Mouse (Mus musculus) forebrain, embryonic 14.5 days (tissue): ENCODE results near the gene Slc15a4. TPM values are rescaled to one million over a fixed set of nuclear protein-coding genes. Genes with fewer than 3 reads are reported as not detected.

Experiments
- ATAC-seq: fragments of 200-750 bp; cut with Nextera tagmentation; 2 replicates; pipeline ENCODE4 v1.8.0; 2017; ENCODE audit warnings: mild to moderate bottlenecking, moderate library complexity
- DNase-seq: peaks from one replicate; pipeline ENCODE4 v3.0.0-alpha.2; 2015; ENCODE audit warnings: low spot score
- H3K27ac ChIP-seq: fragments of 300-500 bp; sonication (generic); 2 replicates; pipeline ENCODE4 v1.5.1; 2014; ENCODE audit warnings: low read depth, mild to moderate bottlenecking, control low read depth, low read length, moderate library complexity
- H3K27me3 ChIP-seq: fragments of 300-500 bp; sonication (generic); replicated peaks from 2 replicates; pipeline ENCODE4 v1.6.1; 2014; ENCODE audit warnings: low read length, control low read depth, mixed read lengths; ENCODE audit not compliant: control insufficient read depth, insufficient read depth
- H3K36me3 ChIP-seq: fragments of 300-500 bp; sonication (generic); 2 replicates; pipeline ENCODE4 v1.6.1; 2014; ENCODE audit warnings: low read length, control low read depth; ENCODE audit not compliant: control insufficient read depth, insufficient read depth
- H3K4me1 ChIP-seq: fragments of 300-500 bp; sonication (generic); 2 replicates; pipeline ENCODE4 v1.6.1; 2014; ENCODE audit warnings: antibody characterized with exemption, low read length, control low read depth; ENCODE audit not compliant: control insufficient read depth, insufficient read depth
- H3K4me2 ChIP-seq: fragments of 300-500 bp; sonication (generic); 2 replicates; pipeline ENCODE4 v1.6.1; 2014; ENCODE audit warnings: mild to moderate bottlenecking, control low read depth, low read length
- H3K4me3 ChIP-seq: fragments of 300-500 bp; sonication (generic); 2 replicates; pipeline ENCODE4 v1.5.1; 2014; ENCODE audit warnings: low read depth, low read length, control low read depth
- H3K9ac ChIP-seq: fragments of 300-500 bp; sonication (generic); 2 replicates; pipeline ENCODE4 v1.6.1; 2014; ENCODE audit warnings: mild to moderate bottlenecking, low read length, control low read depth, moderate library complexity
- H3K9me3 ChIP-seq: fragments of 300-500 bp; sonication (generic); replicated peaks from 2 replicates; pipeline ENCODE4 v1.6.1; 2016; ENCODE audit warnings: low read length, control low read depth, mixed read lengths; ENCODE audit not compliant: control insufficient read depth
- WGBS: fragments of 180-500 bp; shearing (Covaris S2); extraction: QIAGEN DNeasy Blood & Tissue Kit; methylation state at CpG from one replicate; pipeline ENCODE4 v1.1.7; 2014; 5-methylcytosine and 5-hydroxymethylcytosine counted together
- polyA plus RNA-seq: library from polyadenylated mRNA; unstranded; fragments of >200 nt; fragmentation: Nextera tagmentation; extraction: Ambion mirVana; gene quantifications from 2 replicates; pipeline ENCODE4 v1.2.1, GENCODE M21; 2014

Gene Slc15a4
- polyA plus RNA-seq, 1 experiment from 2014 or later = 18.2 TPM

- no peaks in the 10 kb centered on the region for H3K27me3 ChIP-seq
- no peaks in the 10 kb centered on the region for H3K36me3 ChIP-seq
- peak overlapping the region; percentile 85 for H3K9ac ChIP-seq
- H3K4me3 ChIP-seq = peak overlapping the region; percentile 60
- 24% methylated on average over 5 of the region's 5 CpGs for WGBS
- ATAC-seq = peak; percentile 26; the same call in 1 of the 2 replicates
- DNase-seq = no peak
- H3K4me2 ChIP-seq = peak overlapping the region; percentile 96
- H3K9me3 ChIP-seq = no peaks in the 10 kb centered on the region
- 0 out of 2 replicates have a peak, but pooled peaks cover 2% of the 10 kb centered on the region for H3K4me1 ChIP-seq
- no peak overlapping the region for H3K27ac ChIP-seq
These were observed 1.0 kb downstream of the Slc15a4 start for GRCm38 (mm10) chr5:127631671-127632070.

DNA sequence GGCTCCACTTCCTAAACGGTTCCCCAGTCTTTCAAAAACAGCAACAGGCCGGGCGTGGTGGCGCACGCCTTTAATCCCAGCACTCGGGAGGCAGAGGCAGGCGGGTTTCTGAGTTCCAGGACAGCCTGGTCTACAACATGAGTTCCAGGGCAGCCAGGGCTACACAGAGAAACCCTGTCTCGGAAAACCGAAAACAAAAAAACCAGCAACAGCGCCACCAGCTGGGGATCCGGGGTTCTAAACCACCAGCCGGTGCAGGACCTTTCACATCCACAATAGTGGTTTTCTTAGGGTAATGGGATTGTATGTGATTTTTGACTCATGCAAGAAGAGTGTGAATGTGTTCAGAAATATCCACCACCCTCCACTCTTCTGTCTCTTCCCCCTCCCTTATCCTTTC lies 5.5 kb downstream of the Slc15a4 start:
- Histone ChIP-seq H3K9me3 (no peaks in the 10 kb centered on the region), H3K4me2 (no peak overlapping the region), H3K4me3 (no peak overlapping the region), H3K4me1 (0 out of 2 replicates have a peak, but pooled peaks cover 2% of the 10 kb centered on the region), H3K9ac (no peak overlapping the region), H3K36me3 (no peaks in the 10 kb centered on the region), H3K27me3 (no peaks in the 10 kb centered on the region), H3K27ac (no peak overlapping the region)
- 89% methylated on average over 12 of the region's 12 CpGs for WGBS
- ATAC-seq (no peak), DNase-seq (no peak)

DNA sequence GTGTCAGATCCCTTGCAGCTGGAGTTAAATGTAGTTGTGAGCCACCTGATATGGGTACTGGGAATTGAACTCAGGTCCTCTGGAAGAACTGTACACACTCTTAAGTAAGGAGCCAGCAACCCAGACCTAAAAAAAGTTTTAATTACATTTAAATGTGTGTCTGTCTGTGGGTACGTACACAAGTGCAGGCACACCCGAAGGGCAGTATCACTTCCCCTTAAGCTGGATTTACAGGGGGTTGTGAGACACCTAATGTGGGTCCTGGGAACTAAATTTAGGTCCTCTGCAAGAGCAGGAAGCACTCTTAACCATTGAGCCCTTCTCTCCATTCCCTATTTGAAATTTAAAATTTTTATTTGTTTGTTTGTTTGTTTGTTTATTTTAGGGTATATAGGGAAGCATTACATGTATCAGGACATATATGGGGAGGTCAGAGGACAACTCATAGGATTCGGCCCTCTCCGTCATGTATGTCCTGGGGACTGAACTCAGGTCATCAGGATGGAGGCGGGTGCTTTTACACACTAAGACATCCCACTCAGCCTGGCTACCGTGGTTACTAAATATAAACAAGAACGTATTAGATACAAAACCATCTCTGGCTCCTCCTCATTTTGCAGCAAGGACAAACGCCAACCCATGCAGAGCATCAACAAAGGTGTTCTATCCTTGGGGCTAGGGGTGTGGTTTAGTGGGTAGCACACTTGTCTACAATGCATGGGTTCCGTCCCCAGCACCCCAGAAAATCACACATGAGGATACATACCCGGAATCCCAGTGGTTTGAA lies 8.1 kb downstream of the Slc15a4 start:
- no peak for ATAC-seq
- 86% methylated on average over 10 of the region's 10 CpGs for whole genome bisulfite sequencing

DNA sequence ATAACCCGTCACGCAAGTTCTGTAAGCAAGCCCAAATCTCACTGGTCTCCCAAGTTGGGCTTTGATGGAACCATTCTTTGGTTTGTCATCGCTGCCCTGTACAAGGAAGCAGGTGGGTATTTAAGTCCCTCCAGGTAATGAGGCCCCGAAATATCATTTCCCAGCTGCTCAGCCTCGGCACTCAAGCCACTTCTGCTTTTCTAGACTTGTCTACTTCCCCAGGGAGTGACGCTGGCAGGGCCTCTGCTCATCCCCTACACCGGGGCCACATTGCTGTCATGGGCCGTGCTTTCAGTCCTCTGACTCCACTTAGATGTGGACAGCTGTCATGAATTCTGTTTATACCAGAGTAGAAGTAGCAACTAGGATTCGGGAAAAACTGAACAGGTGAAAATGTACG lies 11.6 kb downstream of the Slc15a4 start:
- H3K4me3 ChIP-seq = no peak overlapping the region
- ATAC-seq = no peak
- DNase-seq = no peak
- no peaks in the 10 kb centered on the region for H3K36me3 ChIP-seq
- no peak overlapping the region for H3K9ac ChIP-seq
- peaks cover 3% of the 10 kb centered on the region for H3K4me1 ChIP-seq
- H3K27ac ChIP-seq = no peak overlapping the region
- no peaks in the 10 kb centered on the region for H3K27me3 ChIP-seq
- H3K4me2 ChIP-seq = no peak overlapping the region
- 85% methylated on average over 10 of the region's 10 CpGs for WGBS
- no peaks in the 10 kb centered on the region for H3K9me3 ChIP-seq

More for the DNA sequence above, 8.1 kb downstream of the Slc15a4 start:
- H3K4me1 ChIP-seq = no peaks in the 10 kb centered on the region
- no peak overlapping the region for H3K4me3 ChIP-seq
- no peaks in the 10 kb centered on the region for H3K9me3 ChIP-seq
- H3K27me3 ChIP-seq = no peaks in the 10 kb centered on the region
- no peak for DNase-seq
- no peak overlapping the region for H3K9ac ChIP-seq
- no peak overlapping the region for H3K4me2 ChIP-seq
- H3K27ac ChIP-seq = no peak overlapping the region
- H3K36me3 ChIP-seq = no peaks in the 10 kb centered on the region

- ATAC-seq = no peak
- Histone ChIP-seq H3K4me2 (no peak overlapping the region), H3K4me1 (peaks cover 10% of the 10 kb centered on the region), H3K9me3 (no peaks in the 10 kb centered on the region), H3K27me3 (no peaks in the 10 kb centered on the region), H3K36me3 (no peaks in the 10 kb centered on the region), H3K4me3 (no peak overlapping the region), H3K9ac (no peak overlapping the region), H3K27ac (no peak overlapping the region)
- 81% methylated on average over 8 of the region's 8 CpGs for WGBS
- DNase-seq = no peak
These were observed 12.3 kb downstream of the Slc15a4 start for GRCm38 (mm10) chr5:127620371-127620770.

GRCm38 (mm10) chr5:127618834-127619233 lies 13.9 kb downstream of the Slc15a4 start:
- WGBS = 64% methylated on average over 3 of the region's 3 CpGs
- Histone ChIP-seq H3K9me3 (no peaks in the 10 kb centered on the region), H3K27me3 (no peaks in the 10 kb centered on the region), H3K4me1 (peaks cover 20% of the 10 kb centered on the region), H3K9ac (no peak overlapping the region), H3K4me2 (no peak overlapping the region), H3K36me3 (no peaks in the 10 kb centered on the region), H3K4me3 (no peak overlapping the region), H3K27ac (no peak overlapping the region)
- no peak for ATAC-seq
- no peak for DNase-seq

- no peaks in the 10 kb centered on the region for H3K27me3 ChIP-seq
- peak overlapping the region; percentile 98 for H3K9ac ChIP-seq
- ATAC-seq = peak; percentile 95
- under 1% methylated on average over 71 of the region's 91 CpGs for WGBS
- H3K4me1 ChIP-seq = peaks cover 20% of the 10 kb centered on the region
- peak overlapping the region; percentile 96 for H3K4me2 ChIP-seq
- peak; percentile 98 for DNase-seq
- no peaks in the 10 kb centered on the region for H3K9me3 ChIP-seq
- H3K4me3 ChIP-seq = peak overlapping the region; percentile 99
- H3K27ac ChIP-seq = peak overlapping the region; percentile 79; the same call in 1 of the 2 replicates
- no peaks in the 10 kb centered on the region for H3K36me3 ChIP-seq
These were observed 15.6 kb downstream of the Slc15a4 start for GRCm38 (mm10) chr5:127616884-127617635.

DNA sequence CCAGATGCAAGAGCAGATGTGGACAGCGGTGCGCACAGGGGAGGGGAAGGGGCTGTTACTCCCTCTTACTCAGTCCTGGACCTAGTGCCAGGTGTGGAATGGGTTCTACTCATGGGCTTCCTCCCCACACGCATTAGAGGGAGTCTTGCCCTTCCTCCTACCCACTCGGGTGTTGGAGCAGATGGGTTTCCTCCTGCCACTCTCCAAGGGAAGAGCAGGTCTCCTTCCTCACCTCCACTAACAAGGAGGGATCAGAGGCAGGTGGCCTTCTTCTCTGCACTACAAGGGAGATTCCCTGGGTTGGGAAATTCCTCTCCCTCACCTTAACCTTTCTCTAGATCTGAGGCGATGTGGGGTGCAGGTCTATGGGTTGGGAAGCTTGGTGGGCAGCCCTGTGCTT lies 16.5 kb downstream of the Slc15a4 start:
- 12% methylated on average over 5 of the region's 5 CpGs for WGBS
- H3K27ac ChIP-seq = no peak overlapping the region

GRCm38 (mm10) chr5:127615459-127615858 lies 17.2 kb downstream of the Slc15a4 start:
- ATAC-seq (no peak), DNase-seq (no peak)
- H3K4me2 ChIP-seq = peak overlapping the region; percentile 96
- H3K4me1 ChIP-seq = peaks cover 23% of the 10 kb centered on the region
- H3K27ac ChIP-seq = no peak overlapping the region
- 76% methylated on average over 3 of the region's 3 CpGs for WGBS
- no peaks in the 10 kb centered on the region for H3K9me3 ChIP-seq
- no peaks in the 10 kb centered on the region for H3K27me3 ChIP-seq
- H3K4me3 ChIP-seq = peak overlapping the region; percentile 99
- peak overlapping the region; percentile 98 for H3K9ac ChIP-seq
- H3K36me3 ChIP-seq = no peaks in the 10 kb centered on the region

More for the DNA sequence above, 16.5 kb downstream of the Slc15a4 start:
- Histone ChIP-seq H3K9ac (peak overlapping the region; percentile 98), H3K36me3 (no peaks in the 10 kb centered on the region), H3K9me3 (no peaks in the 10 kb centered on the region), H3K4me3 (peak overlapping the region; percentile 99), H3K27me3 (no peaks in the 10 kb centered on the region), H3K4me1 (peaks cover 20% of the 10 kb centered on the region), H3K4me2 (peak overlapping the region; percentile 96)
- DNase-seq (no peak), ATAC-seq (no peak)
